Mouse (Mus musculus) frontal cortex, postnatal 10 days (tissue): ENCODE results near the gene Edil3.
A peak's percentile ranks its signal among the peaks of the same experiment; 100 is the strongest.

Experiments
- DNase-seq, 2 experiments: peaks; one replicate each; pipeline ENCODE4 v3.0.0; 2022; ENCODE audit warnings: low spot score in 2 of 2, mixed read lengths in 1 of 2

Gene Edil3

DNA sequence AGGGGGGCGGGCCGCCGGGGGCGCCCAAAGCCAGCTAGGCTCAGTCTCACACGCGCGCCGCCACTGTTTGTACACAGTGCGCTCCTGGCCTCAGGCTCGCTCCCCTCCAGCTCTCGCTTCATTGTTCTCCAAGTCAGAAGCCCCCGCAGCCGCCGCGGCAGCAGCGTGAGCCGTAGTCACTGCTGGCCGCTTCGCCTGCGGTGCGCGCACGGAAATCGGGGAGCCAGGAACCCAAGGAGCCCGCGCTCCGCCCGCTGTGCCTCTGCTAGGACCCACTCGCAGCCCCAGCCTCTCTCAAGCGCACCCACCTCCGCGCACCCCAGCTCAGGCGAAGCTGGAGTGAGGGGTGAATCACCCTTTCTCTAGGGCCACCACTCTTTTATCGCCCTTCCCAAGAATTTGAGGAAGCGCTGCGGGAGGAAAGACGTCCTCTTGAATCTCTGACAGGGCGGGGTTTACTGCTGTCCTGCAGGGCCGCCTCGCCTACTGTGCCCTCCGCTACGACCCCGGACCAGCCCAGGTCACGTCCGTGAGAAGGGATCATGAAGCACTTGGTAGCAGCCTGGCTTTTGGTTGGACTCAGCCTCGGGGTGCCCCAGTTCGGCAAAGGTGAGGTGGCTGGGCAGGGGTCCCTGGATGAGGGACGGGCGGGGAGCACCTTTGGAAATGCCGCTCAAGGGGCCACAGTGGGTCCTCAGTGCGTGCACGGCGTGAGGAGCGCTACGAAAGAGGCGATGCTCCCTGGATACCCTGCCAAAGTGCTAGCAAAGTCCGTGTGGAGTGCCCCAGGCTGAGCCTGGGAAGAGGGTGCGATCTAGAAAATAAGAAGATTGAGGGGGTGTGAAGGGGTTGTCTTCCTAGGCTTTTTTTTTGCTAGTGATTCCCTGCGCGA, at the start of gene Edil3:
Edil3 (plus strand) TSS at position 33 of the 892 bp plus-strand sequence.
- peak in 1 of 2 experiments; percentile 47 for DNase-seq

DNA sequence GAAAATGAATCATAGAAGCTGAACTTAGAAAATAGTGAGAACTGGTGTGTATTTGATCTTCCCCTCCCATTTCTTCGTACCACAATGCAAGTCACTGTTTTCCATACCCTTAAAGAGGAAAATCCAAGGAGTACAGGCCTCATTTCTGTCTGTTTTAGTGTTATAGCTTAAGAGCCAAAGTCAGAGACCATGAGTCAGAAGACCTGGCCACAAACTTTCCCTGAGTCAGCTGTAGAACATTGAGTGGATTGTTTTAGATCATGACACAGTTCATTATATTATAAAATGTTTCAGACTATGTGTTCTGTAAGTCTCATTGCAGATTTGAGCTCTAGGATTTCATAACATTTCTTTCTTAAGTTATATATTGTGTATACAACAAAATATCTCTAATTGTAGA, 22.1 kb upstream of the Edil3 start:
- DNase-seq = no peak

DNA sequence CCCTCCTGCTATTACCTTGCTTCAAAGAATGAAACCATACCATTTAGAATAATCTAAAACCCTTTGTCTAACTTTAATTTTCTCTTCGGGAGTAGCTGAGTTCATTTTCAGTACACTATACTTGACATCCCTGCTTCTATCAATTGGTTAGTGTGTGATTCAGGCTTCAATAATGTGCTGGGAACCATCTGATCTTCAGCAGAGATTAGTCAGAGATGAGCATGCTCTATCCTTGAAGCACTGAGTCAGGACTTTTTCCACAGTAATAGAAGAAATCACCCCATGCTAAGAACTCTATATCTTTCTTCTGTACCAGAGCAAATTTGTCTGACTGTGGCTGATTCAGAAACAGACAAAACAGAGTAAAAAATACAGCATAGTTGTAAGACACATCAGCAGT, 20.3 kb upstream of the Edil3 start:
- no peak for DNase-seq

DNA sequence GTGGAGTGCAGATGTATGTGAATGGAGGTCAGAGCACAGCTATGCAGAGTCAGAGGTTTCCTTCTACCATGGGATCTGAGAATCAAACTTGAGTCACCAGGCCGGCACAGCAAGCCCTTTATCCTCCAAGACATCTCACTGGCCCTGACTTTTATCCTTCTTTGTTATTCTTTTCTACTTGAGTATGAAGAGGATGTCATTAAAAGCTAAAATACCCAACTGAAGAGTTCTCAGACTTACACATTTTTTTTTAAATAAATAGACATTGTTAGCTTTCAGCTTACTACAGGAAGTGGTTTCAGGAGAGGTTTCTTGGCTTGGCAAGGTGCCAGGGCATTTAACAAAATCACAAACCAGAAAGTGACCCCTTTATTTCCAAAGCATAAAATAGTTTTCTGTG, 15.4 kb upstream of the Edil3 start:
- no peak for DNase-seq

DNA sequence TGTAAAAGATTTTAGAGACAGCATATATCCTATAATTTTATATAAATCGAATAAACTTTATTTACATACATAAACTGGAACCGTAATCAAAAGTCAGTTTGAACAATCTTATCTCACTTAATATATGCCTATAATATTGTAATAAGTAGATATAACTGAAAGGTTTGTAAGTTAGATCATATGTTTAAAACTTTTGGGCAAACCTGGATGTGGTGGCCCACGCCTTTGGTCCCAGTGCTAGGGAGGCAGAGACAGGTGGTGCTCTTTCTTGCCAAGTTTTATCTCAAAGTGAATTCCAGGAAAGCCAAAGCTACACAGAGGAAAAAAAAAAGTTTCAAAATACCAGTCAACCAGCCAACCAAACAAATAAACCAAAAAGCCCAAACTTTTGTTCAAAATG, 15.0 kb upstream of the Edil3 start:
- DNase-seq = no peak

DNA sequence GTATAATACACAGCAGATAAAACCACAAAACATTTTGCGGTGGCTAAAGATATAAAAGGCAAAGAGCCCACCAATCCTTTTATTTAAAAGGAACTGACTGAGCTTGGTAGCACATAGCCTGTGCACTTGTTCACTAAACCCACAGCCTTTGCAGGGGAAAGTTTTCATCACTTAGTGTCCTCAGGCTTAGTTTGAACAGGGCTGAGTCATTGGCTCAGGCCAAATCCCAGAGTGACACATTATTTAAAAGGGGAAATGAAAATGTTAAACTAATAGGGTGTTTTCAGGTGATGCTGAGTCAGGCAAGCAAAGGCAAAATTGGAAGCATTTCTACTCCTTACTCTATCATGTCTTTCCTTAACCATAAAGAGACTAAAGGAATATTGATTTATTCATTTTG, 11.2 kb upstream of the Edil3 start:
- no peak for DNase-seq

DNA sequence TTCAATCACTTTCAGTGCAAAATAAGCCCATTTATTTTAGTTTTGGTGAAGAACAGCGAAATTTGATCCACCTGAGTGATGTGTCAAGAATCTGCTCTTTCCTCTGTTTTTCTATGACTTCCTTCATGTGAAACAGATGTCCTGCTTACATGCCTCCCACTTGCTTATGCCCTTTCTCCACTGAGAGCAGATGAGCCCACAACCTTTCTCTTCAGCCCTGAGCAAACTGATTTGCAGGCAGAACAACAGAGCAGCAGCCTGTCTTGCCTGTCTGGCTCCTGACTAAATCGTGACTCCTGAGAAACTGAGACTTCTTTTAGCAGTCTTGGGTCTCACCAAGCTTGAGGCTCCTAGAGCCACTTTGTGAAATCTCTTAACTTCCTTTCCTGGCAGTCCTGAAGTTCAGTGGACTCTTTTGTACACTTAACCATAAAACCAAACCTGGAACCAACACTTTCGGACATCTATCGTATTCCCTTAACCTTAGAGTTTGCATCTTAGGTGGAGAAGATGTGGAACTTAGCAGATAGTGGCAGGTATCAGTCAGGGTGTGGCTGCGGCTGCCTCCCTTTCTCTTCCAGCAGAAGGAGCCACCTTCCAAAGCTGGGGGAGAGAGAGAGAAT, 475 bp upstream of the Edil3 start:
- DNase-seq = no peak

DNA sequence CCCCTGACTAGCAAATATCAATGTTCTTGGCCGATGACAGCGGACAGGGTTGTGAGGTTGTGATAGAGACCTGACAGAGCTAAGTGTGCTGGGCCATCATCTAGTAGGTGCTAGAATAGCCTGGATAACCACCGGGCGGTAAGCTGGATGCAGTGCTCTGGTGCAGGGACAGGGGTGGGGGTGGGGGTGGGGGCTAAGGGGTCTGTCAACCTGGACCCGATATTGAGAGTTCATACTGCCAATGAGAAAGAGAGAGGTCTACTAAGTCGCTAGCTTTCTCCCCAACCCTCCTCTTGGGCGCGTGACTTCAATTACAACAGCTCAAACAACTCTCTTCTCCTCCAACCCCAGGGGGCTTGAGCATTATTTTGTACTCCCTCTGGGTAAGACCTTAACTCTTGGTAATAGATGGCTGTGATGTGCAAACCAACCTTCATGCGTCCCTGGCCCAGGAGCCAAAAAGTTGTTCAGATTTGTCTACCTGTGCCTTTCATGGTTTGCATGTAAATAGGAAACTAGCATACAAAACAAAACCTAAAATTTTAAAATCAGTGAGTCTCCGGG, 1.1 kb downstream of the Edil3 start:
- DNase-seq = no peak

DNA sequence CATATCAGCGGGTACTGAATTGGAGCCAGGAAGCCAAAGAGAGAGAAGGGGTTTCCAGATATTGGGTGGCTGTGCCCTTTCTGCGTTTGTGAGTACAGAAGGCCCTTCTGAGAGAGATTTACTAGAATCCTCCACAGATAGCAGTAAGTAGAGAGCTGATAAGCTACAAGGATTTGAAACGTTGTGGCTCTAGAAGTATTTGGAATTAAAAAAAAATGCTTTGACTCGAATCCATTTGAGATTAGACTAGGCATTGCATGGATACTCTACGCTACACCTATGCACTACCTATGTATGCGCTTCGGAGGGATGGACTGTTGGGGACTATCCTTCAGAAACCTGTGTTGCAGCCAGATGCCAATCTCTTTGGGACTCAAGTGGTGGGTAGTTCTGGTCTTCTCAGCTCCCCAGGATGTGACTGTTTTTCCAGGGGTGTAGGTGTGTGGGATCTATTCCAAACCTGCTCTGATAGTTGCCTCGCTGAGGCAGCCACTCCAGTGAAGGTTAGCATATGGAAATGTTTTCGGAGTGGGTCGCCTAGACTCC, 1.8 kb downstream of the Edil3 start:
- no peak for DNase-seq

DNA sequence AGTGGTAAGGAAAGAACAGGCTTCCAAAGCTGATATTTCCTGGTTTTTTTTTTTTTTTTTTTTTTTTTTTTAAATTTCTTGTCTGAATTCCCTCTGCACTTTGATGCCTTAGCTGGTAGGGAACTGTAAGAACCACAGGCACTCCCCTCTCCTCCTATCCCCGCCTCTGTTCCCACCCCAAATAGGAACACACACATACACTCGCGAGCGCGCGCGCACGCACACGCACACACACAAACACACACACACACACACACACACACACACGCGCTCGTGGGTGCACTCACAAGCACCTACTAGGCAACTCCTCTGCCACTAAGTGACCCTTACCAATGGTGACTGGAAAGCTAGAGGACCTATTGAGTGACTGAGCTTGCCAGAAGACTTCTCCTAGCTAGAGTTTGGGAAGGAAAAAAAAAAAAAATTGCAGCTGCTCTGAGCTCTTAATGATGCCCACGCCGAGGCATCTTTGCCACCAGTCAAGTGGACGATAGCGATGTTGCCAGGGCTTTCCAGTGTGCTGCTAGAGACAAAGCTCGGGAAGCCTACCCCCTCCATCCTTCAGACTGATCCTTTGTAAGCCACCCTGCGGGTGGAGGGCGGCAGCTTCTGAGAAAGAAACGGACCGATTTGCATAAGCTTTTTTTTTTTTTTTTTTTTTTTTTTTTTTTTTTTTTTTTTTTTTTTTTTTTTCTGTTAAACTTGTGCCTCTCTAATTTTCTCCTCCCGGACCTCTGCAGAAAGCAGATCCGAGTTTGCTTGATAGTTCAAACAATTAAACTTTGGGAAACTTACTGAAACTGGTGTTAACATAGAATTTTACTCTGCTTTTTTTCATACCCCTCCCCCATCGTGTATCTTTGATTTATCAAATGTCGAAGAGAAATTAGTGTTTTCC, 2.5 kb downstream of the Edil3 start:
- peak; percentile 55 to 62 for DNase-seq

DNA sequence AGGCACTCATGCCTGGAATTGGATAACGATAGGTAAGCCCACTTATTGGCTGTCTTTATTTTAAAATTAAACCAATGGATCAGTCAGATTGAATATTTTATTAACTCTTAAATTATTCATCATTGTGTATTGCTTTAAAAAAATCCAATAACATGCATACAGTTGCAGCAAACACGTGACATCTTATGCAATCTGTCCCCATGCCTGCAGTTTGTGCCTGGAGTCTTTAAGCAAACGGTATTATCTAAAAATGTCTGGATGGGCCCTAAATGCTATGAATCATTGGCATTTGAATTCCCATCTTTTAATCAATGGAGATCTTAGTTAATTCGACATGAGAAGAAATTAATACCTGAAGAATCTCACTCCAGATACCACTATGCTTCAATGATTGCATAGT, 3.2 kb downstream of the Edil3 start:
- no peak for DNase-seq

DNA sequence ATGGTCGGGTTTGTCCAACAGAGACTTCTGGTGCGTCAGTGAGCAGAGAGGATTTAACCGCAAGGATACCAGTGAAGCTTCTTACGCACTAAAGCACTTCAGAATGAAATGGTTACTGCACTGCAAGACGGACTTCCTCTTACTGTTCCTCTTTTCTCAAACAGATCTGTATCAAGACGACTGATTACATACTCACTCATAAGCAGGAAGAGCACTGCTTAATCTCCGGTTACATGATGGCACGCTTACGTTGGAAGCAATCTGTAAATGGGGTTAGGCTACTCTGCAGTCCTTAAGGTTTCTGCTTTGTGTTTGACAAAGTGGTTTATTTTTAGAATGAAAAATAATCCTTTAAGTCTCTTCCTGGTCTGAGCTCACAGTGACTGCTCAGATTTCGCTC, 7.1 kb downstream of the Edil3 start:
- DNase-seq = no peak

DNA sequence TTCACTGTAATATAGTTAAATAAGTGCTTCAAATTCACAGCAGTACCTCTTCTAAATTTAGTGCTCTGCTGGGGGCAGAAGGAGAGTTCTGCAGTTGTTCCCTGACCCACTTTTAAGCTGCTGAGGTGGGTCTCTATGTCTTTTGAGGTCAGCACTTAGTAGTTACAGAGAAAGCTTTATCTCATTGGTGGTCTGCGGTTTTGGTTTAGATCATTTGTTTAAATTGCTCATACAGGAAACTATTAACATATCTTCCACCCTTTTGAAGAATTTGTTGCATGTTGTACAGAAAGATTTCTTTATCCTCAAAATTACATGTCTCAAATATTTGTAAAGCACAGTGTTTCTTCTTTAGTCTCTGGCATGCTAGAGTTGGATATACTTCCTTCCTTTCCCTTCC, 12.5 kb downstream of the Edil3 start:
- DNase-seq = no peak

DNA sequence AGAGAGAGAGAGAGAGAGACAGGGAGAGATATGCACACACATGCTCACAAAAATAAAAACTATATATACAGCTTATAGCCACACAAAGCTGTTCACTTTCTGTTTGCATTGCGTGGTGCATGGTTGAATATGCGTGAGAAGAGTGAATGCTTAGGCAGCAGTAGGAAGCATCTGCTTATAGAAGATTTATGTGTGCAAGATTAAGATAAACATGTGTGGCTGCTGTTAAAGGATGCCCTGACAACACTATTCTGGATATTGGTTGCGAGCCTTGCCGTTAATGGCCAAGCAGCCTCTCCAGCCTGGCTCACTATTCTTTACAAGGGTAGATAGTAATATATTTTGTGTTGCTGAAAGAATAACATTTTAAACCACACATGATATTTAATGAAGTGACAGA, 28.5 kb downstream of the Edil3 start:
- no peak for DNase-seq

DNA sequence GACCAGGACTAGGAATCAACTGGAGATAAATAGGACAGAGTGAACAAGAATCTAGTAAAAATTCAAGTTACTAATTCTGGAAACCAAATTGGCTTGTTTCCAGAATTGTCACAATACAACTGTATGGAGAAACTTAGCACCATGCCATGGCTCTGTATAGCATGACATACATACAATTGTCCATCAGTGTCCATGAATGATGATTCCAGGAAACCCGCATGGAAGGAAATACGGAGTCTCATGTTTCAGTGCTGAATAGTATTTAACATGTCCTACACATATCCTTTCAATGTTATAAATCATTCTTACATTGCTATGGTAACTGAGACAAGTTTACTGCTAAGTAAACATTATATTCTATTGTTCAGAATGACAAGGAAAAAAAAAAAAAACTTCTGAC, 58.7 kb downstream of the Edil3 start:
- no peak for DNase-seq

DNA sequence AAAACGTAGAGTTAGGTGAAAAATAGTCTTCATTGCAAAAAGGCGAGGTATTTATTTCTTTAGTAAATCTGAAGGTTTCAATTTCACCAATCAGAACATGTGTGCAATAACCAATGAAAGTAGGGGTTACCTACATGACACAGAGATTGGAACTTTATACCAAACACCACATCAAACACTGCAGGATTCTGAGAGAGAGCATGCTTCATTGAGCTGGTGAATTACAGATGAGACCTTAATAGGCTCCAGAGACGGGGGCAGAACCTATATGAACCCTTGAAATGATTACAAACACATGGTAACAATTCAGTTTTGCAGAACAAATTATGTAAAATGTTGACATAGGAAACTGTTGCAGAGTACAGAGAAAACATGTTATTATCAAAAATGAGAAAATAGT, 69.5 kb downstream of the Edil3 start:
- DNase-seq = no peak

DNA sequence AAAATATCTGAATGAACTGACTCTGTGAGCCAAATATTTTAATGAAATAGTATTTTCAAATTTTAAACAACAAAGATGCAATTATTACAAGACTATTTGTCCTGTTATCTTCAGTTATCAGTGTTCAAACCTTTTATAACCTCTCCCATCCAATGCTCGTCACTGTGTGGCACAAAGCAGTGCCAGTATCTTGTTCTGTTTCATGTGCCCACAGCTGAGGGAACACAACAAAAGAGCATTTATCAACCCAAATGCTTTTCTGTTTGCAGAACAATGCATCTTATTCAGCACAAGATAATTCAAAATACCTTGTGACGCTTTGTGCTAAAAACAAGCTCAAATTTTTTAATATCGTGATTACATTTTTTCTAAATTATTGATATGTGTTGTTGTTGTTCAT, 78.8 kb downstream of the Edil3 start:
- no peak for DNase-seq

DNA sequence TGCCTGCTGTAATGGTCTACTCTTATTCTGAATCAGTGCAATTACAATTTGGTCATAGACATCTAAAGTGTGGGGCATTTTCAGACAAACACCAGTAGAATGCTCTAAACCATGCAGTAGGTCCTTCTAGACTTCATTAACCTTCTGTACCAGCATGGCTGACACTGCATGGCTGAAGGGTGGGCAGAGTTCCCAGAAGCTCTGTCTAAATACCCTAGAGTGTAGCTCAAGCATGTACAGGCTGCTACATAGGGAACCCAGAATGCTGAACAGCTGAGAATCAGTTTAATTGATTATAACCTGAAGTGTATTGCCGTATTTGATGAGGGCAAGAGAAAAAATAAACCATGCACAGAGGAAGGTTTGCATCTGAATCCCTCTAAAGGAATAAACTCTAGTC, 86.1 kb downstream of the Edil3 start:
- DNase-seq = no peak

DNA sequence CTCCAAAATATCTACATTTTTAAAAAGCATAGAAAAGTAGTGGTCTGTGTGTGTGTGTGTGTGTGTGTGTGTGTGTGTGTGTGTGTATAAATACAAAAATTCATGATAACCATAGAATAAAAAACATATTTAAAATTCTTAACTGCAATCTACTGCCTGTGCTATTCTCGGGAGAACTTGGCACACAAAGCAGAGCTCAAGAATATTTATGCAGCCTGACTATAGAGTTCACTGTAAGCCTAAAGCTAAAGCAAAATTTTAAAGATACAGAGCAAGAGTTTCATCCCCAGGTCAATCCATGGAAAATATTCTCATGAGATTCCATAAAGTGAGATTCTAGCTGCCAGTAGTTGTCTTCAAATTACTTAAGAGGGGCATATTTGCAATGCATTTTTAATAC, 86.9 kb downstream of the Edil3 start:
- no peak for DNase-seq

DNA sequence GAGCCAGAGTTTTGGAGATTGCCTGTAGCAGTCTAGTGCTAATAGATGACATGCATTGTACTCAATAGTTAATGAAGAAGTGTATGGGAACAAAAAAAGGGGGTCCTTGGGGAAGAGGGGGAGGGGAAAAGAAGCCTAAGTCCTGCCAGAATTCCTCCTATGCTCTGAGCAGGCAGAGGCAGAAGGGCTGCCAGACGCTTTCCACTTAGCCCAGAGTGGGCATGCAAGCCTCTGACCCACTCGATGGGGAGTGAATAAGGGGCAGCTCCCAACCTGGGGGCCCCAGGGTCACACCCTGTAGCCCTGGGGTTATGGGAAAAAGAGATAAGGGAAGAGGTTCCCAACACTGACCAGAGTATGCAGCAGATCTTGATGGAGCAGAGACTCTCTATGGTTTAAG, 95.2 kb downstream of the Edil3 start:
- DNase-seq = no peak

DNA sequence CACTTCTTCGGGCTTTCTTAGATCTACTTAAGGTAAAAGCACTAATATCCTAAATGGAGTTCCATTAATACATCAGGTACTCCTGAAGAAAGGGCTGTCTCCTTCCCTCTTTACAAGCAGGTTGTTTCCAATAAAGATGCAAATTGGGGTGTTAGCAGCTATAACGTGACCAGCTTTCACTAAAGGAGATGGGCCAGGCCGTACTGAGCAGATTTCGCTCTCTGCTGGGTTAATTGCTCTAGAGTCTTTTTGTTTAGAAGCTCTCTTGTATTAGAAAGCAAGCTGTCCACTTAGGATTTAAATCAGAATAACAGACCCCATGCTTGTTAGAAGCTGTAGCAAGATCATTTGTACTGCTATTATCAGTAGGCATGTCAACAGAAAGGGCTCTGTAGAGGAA, 108.4 kb downstream of the Edil3 start:
- no peak for DNase-seq

DNA sequence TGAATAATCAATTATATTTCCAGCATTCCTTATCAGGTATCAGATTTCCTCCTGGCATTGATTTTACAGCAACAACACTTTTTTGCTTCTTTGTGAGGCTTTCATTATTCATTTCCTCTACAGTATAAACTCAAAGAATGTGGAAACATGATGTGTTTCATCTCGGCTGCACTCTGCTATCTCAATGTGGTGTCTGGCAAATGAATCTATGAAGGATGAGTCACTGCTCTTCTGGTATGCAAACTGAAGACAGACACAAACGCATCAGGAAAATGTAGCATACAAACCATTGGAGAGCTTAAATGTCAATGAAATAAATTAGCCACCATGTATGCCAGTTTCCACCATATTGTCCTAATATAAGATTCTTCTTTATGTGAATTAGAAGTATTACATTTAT, 117.3 kb downstream of the Edil3 start:
- no peak for DNase-seq
